Mouse (Mus musculus): Measurements from ENCODE around the gene Ttc23. TPM values are rescaled to one million over a fixed set of nuclear protein-coding genes. Genes with fewer than 3 reads are reported as not detected.

Ttc23 gene
- polyA plus RNA-seq, 1 experiment: 8.8 TPM

DNA sequence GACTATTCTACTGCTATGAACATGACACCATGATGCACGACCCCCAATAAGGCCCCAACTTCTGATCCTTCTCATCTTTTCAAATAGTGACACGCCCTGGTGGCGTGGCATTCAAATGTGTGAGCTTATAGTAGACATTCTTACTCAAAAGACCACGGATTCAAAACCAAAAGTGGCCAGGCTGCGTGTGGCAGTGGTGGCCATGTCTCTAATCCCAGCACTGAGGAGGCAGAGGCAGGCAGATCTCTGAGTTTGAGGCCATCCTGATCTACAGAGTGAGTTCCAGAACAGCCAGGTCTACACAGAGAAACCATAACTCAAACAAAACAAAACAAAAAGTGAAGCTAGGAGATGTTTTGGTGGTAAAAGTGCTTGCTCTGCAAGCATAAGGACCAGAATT, 20.5 kb upstream of the Ttc23 start:
- 91% methylated on average over 5 of the region's 5 CpGs for WGBS
- DNase-seq: no peak
- no peak for TF ChIP-seq POLR2A (IDR thresholded peaks at IDR 0.05; ENCODE audit: low read depth, low read length)
- no peak for TF ChIP-seq CTCF (conservative IDR thresholded peaks at IDR 0.05; ENCODE audit: insufficient read depth, insufficient read length, low read depth, low read length)

DNA sequence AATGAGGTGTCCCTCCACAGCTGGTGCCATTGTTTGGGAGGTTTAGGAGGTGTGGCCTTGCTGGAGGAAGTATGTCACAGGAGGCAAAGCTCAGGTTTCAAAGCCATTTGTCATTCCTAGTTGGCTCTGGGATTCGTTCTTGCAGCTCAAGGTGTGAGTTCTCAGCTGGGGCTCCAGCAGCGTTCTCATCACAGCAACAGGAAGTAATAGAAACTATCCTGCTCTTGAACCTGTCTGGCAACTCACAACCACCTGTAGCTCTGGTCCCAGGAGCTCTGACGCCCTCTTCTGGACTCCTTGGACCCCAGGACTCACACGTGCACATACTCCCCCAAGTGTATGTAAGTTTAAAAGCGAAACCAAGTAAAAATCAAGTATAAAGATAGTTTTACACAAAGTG, 17.5 kb upstream of the Ttc23 start:
- H3K27ac ChIP-seq (ENCODE audit: insufficient read depth, low read depth, low read length): no peak overlapping the region
- DNase-seq: no peak
- peaks cover 4% of the 10 kb centered on the region; the same call in 1 of the 2 replicates for H3K4me1 ChIP-seq (ENCODE audit: control insufficient read depth, insufficient read depth, low read length)
- 67% methylated on average over 5 of the region's 5 CpGs for WGBS
- H3K27me3 ChIP-seq (replicated peaks; ENCODE audit: control insufficient read depth, insufficient read depth, low read length): no peaks in the 10 kb centered on the region
- H3K36me3 ChIP-seq (ENCODE audit: control insufficient read depth, insufficient read depth, low read length): no peaks in the 10 kb centered on the region; the same call in 1 of the 2 replicates
- H3K4me3 ChIP-seq (ENCODE audit: insufficient read depth, low read depth, low read length): no peak overlapping the region
- TF ChIP-seq CTCF (conservative IDR thresholded peaks at IDR 0.05; ENCODE audit: insufficient read depth, insufficient read length, low read depth, low read length) (0 out of 2 replicates have a peak, but pooled peaks have one; percentile 5), POLR2A (IDR thresholded peaks at IDR 0.05; ENCODE audit: low read depth, low read length) (no peak)

More for the DNA sequence above, 20.5 kb upstream of the Ttc23 start:
- H3K4me1 ChIP-seq (ENCODE audit: control insufficient read depth, insufficient read depth, low read length): no peaks in the 10 kb centered on the region
- H3K27me3 ChIP-seq (replicated peaks; ENCODE audit: control insufficient read depth, insufficient read depth, low read length): no peaks in the 10 kb centered on the region
- no peak overlapping the region for H3K4me3 ChIP-seq (ENCODE audit: insufficient read depth, low read depth, low read length)
- H3K36me3 ChIP-seq (ENCODE audit: control insufficient read depth, insufficient read depth, low read length): no peaks in the 10 kb centered on the region; the same call in 1 of the 2 replicates
- H3K27ac ChIP-seq (ENCODE audit: insufficient read depth, low read depth, low read length): no peak overlapping the region

DNA sequence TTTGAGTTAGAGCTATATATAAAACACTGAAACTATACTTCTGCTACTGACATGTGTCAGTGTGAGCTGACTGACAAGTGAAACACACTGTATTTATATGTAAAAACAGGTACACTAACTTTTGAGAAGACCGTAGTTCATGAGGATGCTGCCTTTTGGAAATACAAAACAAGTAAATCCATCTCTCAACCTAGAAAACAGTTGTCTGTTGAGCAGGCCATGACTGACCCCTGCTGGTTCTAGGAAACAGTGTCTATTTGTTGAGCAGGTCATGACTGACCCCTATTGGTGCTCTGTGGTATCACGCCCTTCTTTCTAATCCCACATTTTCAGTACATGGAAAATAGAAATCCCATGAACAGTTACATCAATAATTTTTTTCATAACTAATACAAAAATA, 16.4 kb upstream of the Ttc23 start:
- H3K36me3 ChIP-seq (ENCODE audit: control insufficient read depth, insufficient read depth, low read length): no peaks in the 10 kb centered on the region; the same call in 1 of the 2 replicates
- no peak overlapping the region for H3K27ac ChIP-seq (ENCODE audit: insufficient read depth, low read depth, low read length)
- no peak overlapping the region for H3K4me3 ChIP-seq (ENCODE audit: insufficient read depth, low read depth, low read length)
- DNase-seq: peak; percentile 88
- no peaks in the 10 kb centered on the region for H3K27me3 ChIP-seq (replicated peaks; ENCODE audit: control insufficient read depth, insufficient read depth, low read length)
- peaks cover 6% of the 10 kb centered on the region; the same call in 1 of the 2 replicates for H3K4me1 ChIP-seq (ENCODE audit: control insufficient read depth, insufficient read depth, low read length)
- no peak for TF ChIP-seq POLR2A (IDR thresholded peaks at IDR 0.05; ENCODE audit: low read depth, low read length)
- TF ChIP-seq CTCF (conservative IDR thresholded peaks at IDR 0.05; ENCODE audit: insufficient read depth, insufficient read length, low read depth, low read length): peak; percentile 96
- WGBS: 9% methylated on average over 2 of the region's 2 CpGs

DNA sequence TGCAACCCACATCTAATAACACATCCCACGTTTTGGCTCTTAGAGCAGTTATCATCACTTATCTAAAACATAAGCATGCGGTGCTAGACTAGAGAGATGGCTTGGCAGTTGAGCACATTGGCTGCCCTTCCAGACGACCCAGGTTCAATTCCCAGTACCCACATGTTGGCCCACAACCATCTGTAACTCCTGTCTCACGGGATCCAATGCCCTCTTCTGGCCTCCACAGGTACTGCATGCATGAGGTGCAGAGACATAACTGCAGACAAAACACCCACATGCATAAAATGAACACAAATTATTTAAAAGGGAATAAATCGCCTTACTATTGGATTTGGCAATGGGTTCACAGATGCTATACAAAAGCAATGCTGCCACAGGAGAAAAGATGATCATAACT, 14.8 kb upstream of the Ttc23 start:
- Histone ChIP-seq H3K27me3 (replicated peaks; ENCODE audit: control insufficient read depth, insufficient read depth, low read length) (no peaks in the 10 kb centered on the region), H3K4me1 (ENCODE audit: control insufficient read depth, insufficient read depth, low read length) (peaks cover 6% of the 10 kb centered on the region; the same call in 1 of the 2 replicates), H3K4me3 (ENCODE audit: insufficient read depth, low read depth, low read length) (no peak overlapping the region), H3K36me3 (ENCODE audit: control insufficient read depth, insufficient read depth, low read length) (no peaks in the 10 kb centered on the region), H3K27ac (ENCODE audit: insufficient read depth, low read depth, low read length) (no peak overlapping the region)
- DNase-seq: no peak
- 91% methylated on average over 5 of the region's 5 CpGs for WGBS
- TF ChIP-seq POLR2A (IDR thresholded peaks at IDR 0.05; ENCODE audit: low read depth, low read length) (no peak), CTCF (conservative IDR thresholded peaks at IDR 0.05; ENCODE audit: insufficient read depth, insufficient read length, low read depth, low read length) (peak; percentile 41)

DNA sequence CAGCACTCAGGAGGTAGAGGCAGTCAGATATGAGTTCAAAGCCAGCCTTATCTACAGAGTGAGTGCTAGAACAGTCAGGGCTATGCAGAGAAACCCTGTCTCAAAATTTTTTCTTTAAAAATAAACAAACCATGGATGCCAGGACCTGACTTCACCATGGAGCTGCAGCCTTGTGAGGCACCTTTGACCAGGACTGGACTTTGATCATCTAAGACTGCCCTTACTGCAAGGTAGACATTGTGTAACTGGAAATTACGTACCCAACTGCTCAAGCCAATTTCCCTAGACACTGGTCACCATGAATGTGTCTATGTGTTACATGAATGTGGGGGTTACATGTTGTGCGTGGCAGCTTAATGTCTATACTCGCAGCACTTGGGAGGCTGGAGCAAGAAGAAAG, 13.0 kb upstream of the Ttc23 start:
- no peaks in the 10 kb centered on the region for H3K36me3 ChIP-seq (ENCODE audit: control insufficient read depth, insufficient read depth, low read length)
- peak; percentile 86 for DNase-seq
- H3K4me1 ChIP-seq (ENCODE audit: control insufficient read depth, insufficient read depth, low read length): peaks cover 8% of the 10 kb centered on the region
- H3K27me3 ChIP-seq (replicated peaks; ENCODE audit: control insufficient read depth, insufficient read depth, low read length): no peaks in the 10 kb centered on the region
- TF ChIP-seq POLR2A (IDR thresholded peaks at IDR 0.05; ENCODE audit: low read depth, low read length): no peak
- TF ChIP-seq CTCF (conservative IDR thresholded peaks at IDR 0.05; ENCODE audit: insufficient read depth, insufficient read length, low read depth, low read length): no peak
- H3K4me3 ChIP-seq (ENCODE audit: insufficient read depth, low read depth, low read length): no peak overlapping the region
- 83% methylated on average over 3 of the region's 3 CpGs for WGBS
- H3K27ac ChIP-seq (ENCODE audit: insufficient read depth, low read depth, low read length): peak overlapping the region; percentile 85

DNA sequence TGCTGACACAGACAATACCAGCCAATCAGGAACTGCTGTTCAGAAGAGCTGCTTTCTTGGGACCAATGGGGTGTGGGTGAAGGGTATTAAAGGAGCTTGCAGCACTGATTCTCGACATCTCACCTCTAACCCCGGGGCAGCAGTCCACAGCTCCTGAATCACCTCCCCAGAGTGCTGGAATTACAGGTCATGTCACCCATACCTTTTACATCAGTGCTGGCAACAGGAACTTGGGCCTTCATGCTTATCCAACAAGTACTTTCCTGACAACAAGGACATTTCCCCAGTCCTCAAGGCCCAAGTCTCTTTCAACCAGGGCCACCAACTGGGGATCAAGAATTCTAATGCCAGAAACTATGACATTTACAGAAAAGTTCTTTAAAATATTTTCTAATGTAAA, 11.0 kb upstream of the Ttc23 start:
- Histone ChIP-seq H3K27ac (ENCODE audit: insufficient read depth, low read depth, low read length) (no peak overlapping the region), H3K4me3 (ENCODE audit: insufficient read depth, low read depth, low read length) (no peak overlapping the region), H3K36me3 (ENCODE audit: control insufficient read depth, insufficient read depth, low read length) (no peaks in the 10 kb centered on the region; the same call in 1 of the 2 replicates), H3K4me1 (ENCODE audit: control insufficient read depth, insufficient read depth, low read length) (peaks cover 12% of the 10 kb centered on the region), H3K27me3 (replicated peaks; ENCODE audit: control insufficient read depth, insufficient read depth, low read length) (no peaks in the 10 kb centered on the region)
- WGBS: 67% methylated on average over 2 of the region's 2 CpGs
- DNase-seq: no peak
- TF ChIP-seq CTCF (conservative IDR thresholded peaks at IDR 0.05; ENCODE audit: insufficient read depth, insufficient read length, low read depth, low read length) (no peak), POLR2A (IDR thresholded peaks at IDR 0.05; ENCODE audit: low read depth, low read length) (no peak)

DNA sequence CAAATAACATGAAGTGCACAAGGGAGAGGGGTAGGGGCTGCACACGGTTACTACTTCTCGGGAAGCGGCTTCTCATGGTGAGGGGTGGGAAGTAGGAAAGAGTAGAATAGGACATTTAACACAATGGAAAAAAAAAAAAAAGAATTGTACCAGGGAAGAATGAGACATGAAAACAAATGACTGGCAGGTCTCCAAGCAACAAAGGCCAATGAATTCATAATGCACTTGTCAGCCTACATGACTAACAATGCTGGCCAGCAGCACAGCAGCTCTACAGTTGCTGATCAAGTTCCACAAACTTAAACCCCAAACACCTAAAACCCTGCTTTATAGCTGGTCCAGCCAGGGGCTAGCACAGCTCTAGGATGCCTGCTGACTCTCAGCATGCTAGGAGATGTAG, 8.2 kb upstream of the Ttc23 start:
- Histone ChIP-seq H3K27me3 (replicated peaks; ENCODE audit: control insufficient read depth, insufficient read depth, low read length) (no peaks in the 10 kb centered on the region), H3K27ac (ENCODE audit: insufficient read depth, low read depth, low read length) (no peak overlapping the region), H3K36me3 (ENCODE audit: control insufficient read depth, insufficient read depth, low read length) (no peaks in the 10 kb centered on the region; the same call in 1 of the 2 replicates), H3K4me1 (ENCODE audit: control insufficient read depth, insufficient read depth, low read length) (peaks cover 16% of the 10 kb centered on the region), H3K4me3 (ENCODE audit: insufficient read depth, low read depth, low read length) (no peak overlapping the region)
- TF ChIP-seq POLR2A (IDR thresholded peaks at IDR 0.05; ENCODE audit: low read depth, low read length): no peak
- no peak for TF ChIP-seq CTCF (conservative IDR thresholded peaks at IDR 0.05; ENCODE audit: insufficient read depth, insufficient read length, low read depth, low read length)
- DNase-seq: peak; percentile 53
- 74% methylated on average over 3 of the region's 3 CpGs for WGBS
